Mouse (Mus musculus): Measurements from ENCODE around the gene Olfr1255. TPM values are rescaled to one million over a fixed set of nuclear protein-coding genes. Genes with fewer than 3 reads are reported as not detected.

The Olfr1255 gene
- total RNA-seq (2015; ENCODE audit: low replicate concordance) (not detected in 2 replicates), total RNA-seq (2017; ENCODE audit: low replicate concordance) (not detected in 2 replicates)

- no peak for ATAC-seq (replicated peaks; ENCODE audit: low FRiP score, poor library complexity, severe bottlenecking)
Observed at GRCm38 (mm10) chr2:89811751-89812150, at the start of gene Olfr1255. Gene Olfr1255, plus strand, starts transcription at chr2:89812051.

GRCm38 (mm10) chr2:89793519-89793918 is 18.3 kb upstream of the Olfr1255 start, which contains the start of gene Olfr1254:
Gene Olfr1254, minus strand, starts transcription at chr2:89793619.
- no peak for ATAC-seq (replicated peaks; ENCODE audit: low FRiP score, poor library complexity, severe bottlenecking)

GRCm38 (mm10) chr2:89799583-89799982 is 12.3 kb upstream of the Olfr1255 start:
- ATAC-seq (replicated peaks; ENCODE audit: low FRiP score, poor library complexity, severe bottlenecking): no peak

GRCm38 (mm10) chr2:89810751-89811150 is 1.1 kb upstream of the Olfr1255 start:
- ATAC-seq (replicated peaks; ENCODE audit: low FRiP score, poor library complexity, severe bottlenecking): no peak

GRCm38 (mm10) chr2:89820216-89820615 is 8.4 kb downstream of the Olfr1255 start:
- ATAC-seq (replicated peaks; ENCODE audit: low FRiP score, poor library complexity, severe bottlenecking): no peak

GRCm38 (mm10) chr2:89841455-89841854 is 29.6 kb downstream of the Olfr1255 start, which contains the start of gene Olfr1256:
Gene Olfr1256, minus strand, starts transcription at chr2:89841555.
- no peak for ATAC-seq (replicated peaks; ENCODE audit: low FRiP score, poor library complexity, severe bottlenecking)

- ATAC-seq (replicated peaks; ENCODE audit: low FRiP score, poor library complexity, severe bottlenecking): no peak
Observed at GRCm38 (mm10) chr2:89848105-89848504, 36.3 kb downstream of the Olfr1255 start, which contains the start of gene Olfr48. Gene Olfr48, minus strand, starts transcription at chr2:89848205.

- no peak for ATAC-seq (replicated peaks; ENCODE audit: low FRiP score, poor library complexity, severe bottlenecking)
Observed at GRCm38 (mm10) chr2:89849230-89849629, 37.4 kb downstream of the Olfr1255 start.

Other genes starting within 250 kb of the Olfr1255 start
- not detected in 2 replicates for gene Olfr1245, start 233.6 kb upstream of the Olfr1255 start, total RNA-seq (2015; ENCODE audit: low replicate concordance)
- not detected in 2 replicates for gene Olfr1245, start 233.6 kb upstream of the Olfr1255 start, total RNA-seq (2017; ENCODE audit: low replicate concordance)
- gene Olfr1246, start 218.9 kb upstream of the Olfr1255 start, total RNA-seq (2015; ENCODE audit: low replicate concordance): not detected in 2 replicates
- not detected in 2 replicates for gene Olfr1246, start 218.9 kb upstream of the Olfr1255 start, total RNA-seq (2017; ENCODE audit: low replicate concordance)
- gene Olfr1247, start 197.9 kb upstream of the Olfr1255 start, total RNA-seq (2015; ENCODE audit: low replicate concordance): not detected in 2 replicates
- not detected in 2 replicates for gene Olfr1247, start 197.9 kb upstream of the Olfr1255 start, total RNA-seq (2017; ENCODE audit: low replicate concordance)
- not detected in 2 replicates for gene Olfr1248, start 193.8 kb upstream of the Olfr1255 start, total RNA-seq (2015; ENCODE audit: low replicate concordance)
- not detected in 2 replicates for gene Olfr1248, start 193.8 kb upstream of the Olfr1255 start, total RNA-seq (2017; ENCODE audit: low replicate concordance)
- not detected in 2 replicates for gene Olfr1249, start 177.1 kb upstream of the Olfr1255 start, total RNA-seq (2015; ENCODE audit: low replicate concordance)
- gene Olfr1249, start 177.1 kb upstream of the Olfr1255 start, total RNA-seq (2017; ENCODE audit: low replicate concordance): not detected in 2 replicates
- gene Olfr1250, start 150.6 kb upstream of the Olfr1255 start, total RNA-seq (2015; ENCODE audit: low replicate concordance): not detected in 2 replicates
- not detected in 2 replicates for gene Olfr1250, start 150.6 kb upstream of the Olfr1255 start, total RNA-seq (2017; ENCODE audit: low replicate concordance)
- gene Olfr1251, start 140.1 kb upstream of the Olfr1255 start, total RNA-seq (2015; ENCODE audit: low replicate concordance): not detected in 2 replicates
- gene Olfr1251, start 140.1 kb upstream of the Olfr1255 start, total RNA-seq (2017; ENCODE audit: low replicate concordance): not detected in 2 replicates
- gene Olfr1252, start 87.0 kb upstream of the Olfr1255 start, total RNA-seq (2015; ENCODE audit: low replicate concordance): not detected in 2 replicates
- not detected in 2 replicates for gene Olfr1252, start 87.0 kb upstream of the Olfr1255 start, total RNA-seq (2017; ENCODE audit: low replicate concordance)
- not detected in 2 replicates for gene Olfr1253, start 55.0 kb upstream of the Olfr1255 start, total RNA-seq (2015; ENCODE audit: low replicate concordance)
- gene Olfr1253, start 55.0 kb upstream of the Olfr1255 start, total RNA-seq (2017; ENCODE audit: low replicate concordance): not detected in 2 replicates
- not detected in 2 replicates for gene Olfr1254, start 18.4 kb upstream of the Olfr1255 start, total RNA-seq (2015; ENCODE audit: low replicate concordance)
- gene Olfr1254, start 18.4 kb upstream of the Olfr1255 start, total RNA-seq (2017; ENCODE audit: low replicate concordance): not detected in 2 replicates
- not detected in 2 replicates for gene Olfr1256, start 29.5 kb downstream of the Olfr1255 start, total RNA-seq (2015; ENCODE audit: low replicate concordance)
- not detected in 2 replicates for gene Olfr1256, start 29.5 kb downstream of the Olfr1255 start, total RNA-seq (2017; ENCODE audit: low replicate concordance)
- not detected in 2 replicates for gene Olfr48, start 36.2 kb downstream of the Olfr1255 start, total RNA-seq (2015; ENCODE audit: low replicate concordance)
- gene Olfr48, start 36.2 kb downstream of the Olfr1255 start, total RNA-seq (2017; ENCODE audit: low replicate concordance): not detected in 2 replicates
- gene Olfr1257, start 66.4 kb downstream of the Olfr1255 start, total RNA-seq (2015; ENCODE audit: low replicate concordance): not detected in 2 replicates
- not detected in 2 replicates for gene Olfr1257, start 66.4 kb downstream of the Olfr1255 start, total RNA-seq (2017; ENCODE audit: low replicate concordance)
- not detected in 2 replicates for gene Olfr1258, start 115.3 kb downstream of the Olfr1255 start, total RNA-seq (2015; ENCODE audit: low replicate concordance)
- not detected in 2 replicates for gene Olfr1258, start 115.3 kb downstream of the Olfr1255 start, total RNA-seq (2017; ENCODE audit: low replicate concordance)
- not detected in 2 replicates for gene Olfr1259, start 136.6 kb downstream of the Olfr1255 start, total RNA-seq (2015; ENCODE audit: low replicate concordance)
- gene Olfr1259, start 136.6 kb downstream of the Olfr1255 start, total RNA-seq (2017; ENCODE audit: low replicate concordance): not detected in 2 replicates
- gene Olfr1260, start 162.3 kb downstream of the Olfr1255 start, total RNA-seq (2015; ENCODE audit: low replicate concordance): not detected in 2 replicates
- gene Olfr1260, start 162.3 kb downstream of the Olfr1255 start, total RNA-seq (2017; ENCODE audit: low replicate concordance): not detected in 2 replicates
- not detected in 2 replicates for gene Olfr1261, start 179.2 kb downstream of the Olfr1255 start, total RNA-seq (2015; ENCODE audit: low replicate concordance)
- not detected in 2 replicates for gene Olfr1261, start 179.2 kb downstream of the Olfr1255 start, total RNA-seq (2017; ENCODE audit: low replicate concordance)
- not detected in 2 replicates for gene Olfr1262, start 188.1 kb downstream of the Olfr1255 start, total RNA-seq (2015; ENCODE audit: low replicate concordance)
- gene Olfr1262, start 188.1 kb downstream of the Olfr1255 start, total RNA-seq (2017; ENCODE audit: low replicate concordance): not detected in 2 replicates
- not detected in 2 replicates for gene Olfr1263, start 200.1 kb downstream of the Olfr1255 start, total RNA-seq (2015; ENCODE audit: low replicate concordance)
- gene Olfr1263, start 200.1 kb downstream of the Olfr1255 start, total RNA-seq (2017; ENCODE audit: low replicate concordance): not detected in 2 replicates
- gene Olfr1264, start 213.5 kb downstream of the Olfr1255 start, total RNA-seq (2015; ENCODE audit: low replicate concordance): not detected in 2 replicates
- gene Olfr1264, start 213.5 kb downstream of the Olfr1255 start, total RNA-seq (2017; ENCODE audit: low replicate concordance): not detected in 2 replicates
- gene Olfr1265, start 223.3 kb downstream of the Olfr1255 start, total RNA-seq (2015; ENCODE audit: low replicate concordance): not detected in 2 replicates
- gene Olfr1265, start 223.3 kb downstream of the Olfr1255 start, total RNA-seq (2017; ENCODE audit: low replicate concordance): not detected in 2 replicates

Data from erythroid progenitor cell, adult 5-6 weeks (primary cell).